Mouse (Mus musculus) bone marrow, adult 2 months (tissue): ENCODE data around the gene Icos.

Experiments used
- CTCF ChIP-seq: fragments of 200-500 bp; IDR thresholded peaks from 2 replicates; pipeline ENCODE4 v1.5.1; 2011; ENCODE audit warnings: low read length, control low read depth; ENCODE audit not compliant: control insufficient read depth, insufficient read depth
- POLR2A ChIP-seq: fragments of 200-500 bp; IDR thresholded peaks from 2 replicates; pipeline ENCODE4 v1.6.1; 2011; ENCODE audit warnings: low read depth, mild to moderate bottlenecking, control low read depth, low read length, borderline replicate concordance; ENCODE audit not compliant: control insufficient read depth

GRCm38 (mm10) chr1:60970846-60971245 is 6.9 kb upstream of the Icos start:
- TF ChIP-seq CTCF (no peak), POLR2A (no peak)
